Mouse (Mus musculus) liver, adult 2 months (tissue): ENCODE data around the gene Arl4a.

ENCODE experiments used
- CTCF ChIP-seq: fragments of 200-500 bp; IDR thresholded peaks from 2 replicates; pipeline ENCODE4 v1.5.1; 2011; ENCODE audit warnings: low read depth, low read length, control low read depth
- POLR2A ChIP-seq: fragments of 200-500 bp; IDR thresholded peaks from 2 replicates; pipeline ENCODE4 v1.6.1; 2011; ENCODE audit warnings: low read length, control low read depth; ENCODE audit not compliant: insufficient read depth; ENCODE audit errors: extremely low read depth

GRCm38 (mm10) chr12:39998070-39998852, 39.6 kb downstream of the Arl4a start:
- TF ChIP-seq POLR2A (no peak), CTCF (no peak)
